Mouse (Mus musculus) forebrain, embryonic 10.5 days (tissue): ENCODE data around the gene Rapsn. TPM values are rescaled to one million over a fixed set of nuclear protein-coding genes. Genes with fewer than 3 reads are reported as not detected.

Experiments used
- DNase-seq: peaks from one replicate; pipeline ENCODE4 v3.0.0-alpha.2; 2017; ENCODE audit warnings: low spot score; ENCODE audit errors: extremely low spot score
- H3K27ac ChIP-seq: fragments of 300-500 bp; sonication (generic); 2 replicates; pipeline ENCODE4 v1.5.1; 2016; ENCODE audit warnings: mild to moderate bottlenecking
- H3K27me3 ChIP-seq: fragments of 300-500 bp; sonication (generic); 2 replicates; pipeline ENCODE4 v1.6.1; 2016; ENCODE audit warnings: mild to moderate bottlenecking; ENCODE audit not compliant: poor library complexity, severe bottlenecking
- H3K36me3 ChIP-seq: fragments of 300-500 bp; sonication (generic); replicated peaks from 2 replicates; pipeline ENCODE4 v1.6.1; 2016; ENCODE audit warnings: mild to moderate bottlenecking, moderate library complexity
- H3K4me1 ChIP-seq: fragments of 300-500 bp; sonication (generic); 2 replicates; pipeline ENCODE4 v1.6.1; 2016
- H3K4me3 ChIP-seq: fragments of 300-500 bp; sonication (generic); 2 replicates; pipeline ENCODE4 v1.5.1; 2016; ENCODE audit warnings: mild to moderate bottlenecking, moderate library complexity
- H3K9me3 ChIP-seq: fragments of 300-500 bp; sonication (generic); 2 replicates; pipeline ENCODE4 v1.6.1; 2016; ENCODE audit warnings: mild to moderate bottlenecking, moderate library complexity
- WGBS: fragments of 180-500 bp; shearing (Covaris S2); methylation state at CpG from one replicate; pipeline ENCODE4 v1.1.7; 2016; 5-methylcytosine and 5-hydroxymethylcytosine counted together
- polyA plus RNA-seq: library from polyadenylated mRNA; unstranded; fragments of >200 nt; fragmentation: Nextera tagmentation; extraction: Ambion mirVana; gene quantifications from 2 replicates; pipeline ENCODE4 v1.2.1, GENCODE M21; 2016

Rapsn gene
- polyA plus RNA-seq, 1 experiment from 2014 or later: 4.9 TPM

DNA sequence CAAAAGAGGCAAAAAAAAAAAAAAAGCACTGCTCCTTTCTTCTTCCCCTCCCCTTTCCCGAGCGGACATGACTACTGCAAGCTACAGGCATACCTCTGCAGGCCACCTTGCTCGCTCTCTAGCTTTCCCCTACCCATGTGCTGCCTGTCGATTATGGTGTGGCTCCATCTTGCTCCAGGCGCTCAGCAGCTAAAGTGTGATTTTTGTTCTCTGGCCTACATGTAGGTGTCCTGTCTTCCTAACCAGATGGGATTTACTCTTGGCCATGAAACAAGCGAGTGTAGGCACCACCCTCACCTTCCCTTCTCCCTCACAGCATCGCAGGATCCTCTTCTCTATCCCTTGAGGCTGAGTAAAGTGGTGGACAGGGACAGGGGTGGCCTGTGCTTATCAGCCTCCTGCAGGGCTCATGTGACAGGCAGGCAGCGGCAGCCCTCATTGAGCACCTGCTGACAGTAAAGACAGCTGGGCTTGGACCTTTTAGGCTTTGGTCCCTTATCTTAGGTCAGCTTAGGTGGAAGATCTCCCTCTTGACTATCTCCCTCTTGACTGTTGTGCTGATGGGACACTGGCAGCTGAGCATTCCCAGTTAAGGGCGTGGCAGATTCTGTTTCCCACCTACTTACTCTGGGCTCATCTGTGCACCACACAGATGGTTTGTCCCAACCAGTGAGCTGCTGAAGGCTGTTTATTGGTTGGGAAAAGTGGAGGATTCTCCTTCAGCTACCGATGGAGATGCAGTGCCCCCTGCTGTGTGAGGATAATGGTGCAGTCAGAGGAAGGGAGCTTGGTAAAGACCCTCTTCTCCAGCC is 25.3 kb downstream of the Rapsn start:
- Histone ChIP-seq H3K27me3 (no peaks in the 10 kb centered on the region), H3K4me1 (0 out of 2 replicates have a peak, but pooled peaks cover 3% of the 10 kb centered on the region), H3K9me3 (no peaks in the 10 kb centered on the region), H3K4me3 (no peak overlapping the region), H3K36me3 (peaks cover 98% of the 10 kb centered on the region), H3K27ac (no peak overlapping the region)
- DNase-seq: no peak
- 77% methylated on average over 10 of the region's 10 CpGs for WGBS

DNA sequence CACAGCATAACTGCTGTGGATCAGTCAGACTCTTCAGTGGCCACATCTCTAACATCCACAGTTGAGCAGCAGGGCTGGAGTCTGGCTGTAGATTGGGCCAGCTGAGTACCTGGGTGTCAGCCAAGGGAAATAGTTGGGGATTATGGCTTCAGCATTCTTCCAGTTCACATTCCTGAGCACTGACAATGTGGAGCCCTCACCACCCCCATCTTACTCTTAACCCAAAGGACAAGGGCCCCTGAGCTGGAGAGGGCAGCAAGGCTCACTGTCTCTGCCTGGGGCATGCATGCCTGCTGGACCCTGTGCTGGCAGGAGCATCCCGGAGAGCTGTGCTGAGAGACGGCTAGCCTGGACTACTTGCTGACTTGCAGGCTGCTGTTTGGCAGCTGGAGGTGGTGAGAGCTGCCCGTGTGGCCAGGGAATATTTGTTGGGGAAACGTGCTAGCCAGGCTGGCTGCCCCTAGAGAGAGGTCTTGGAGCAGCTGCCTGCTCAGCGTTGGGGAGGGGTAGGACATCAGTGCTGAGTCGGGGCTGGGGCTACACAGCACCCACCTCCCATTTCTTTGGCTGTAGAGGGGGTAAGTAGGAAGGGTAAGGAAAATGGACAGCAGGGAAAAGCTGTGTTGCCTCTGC is 26.5 kb downstream of the Rapsn start:
- WGBS: 89% methylated on average over 6 of the region's 6 CpGs
- DNase-seq: no peak
- H3K27ac ChIP-seq: no peak overlapping the region

DNA sequence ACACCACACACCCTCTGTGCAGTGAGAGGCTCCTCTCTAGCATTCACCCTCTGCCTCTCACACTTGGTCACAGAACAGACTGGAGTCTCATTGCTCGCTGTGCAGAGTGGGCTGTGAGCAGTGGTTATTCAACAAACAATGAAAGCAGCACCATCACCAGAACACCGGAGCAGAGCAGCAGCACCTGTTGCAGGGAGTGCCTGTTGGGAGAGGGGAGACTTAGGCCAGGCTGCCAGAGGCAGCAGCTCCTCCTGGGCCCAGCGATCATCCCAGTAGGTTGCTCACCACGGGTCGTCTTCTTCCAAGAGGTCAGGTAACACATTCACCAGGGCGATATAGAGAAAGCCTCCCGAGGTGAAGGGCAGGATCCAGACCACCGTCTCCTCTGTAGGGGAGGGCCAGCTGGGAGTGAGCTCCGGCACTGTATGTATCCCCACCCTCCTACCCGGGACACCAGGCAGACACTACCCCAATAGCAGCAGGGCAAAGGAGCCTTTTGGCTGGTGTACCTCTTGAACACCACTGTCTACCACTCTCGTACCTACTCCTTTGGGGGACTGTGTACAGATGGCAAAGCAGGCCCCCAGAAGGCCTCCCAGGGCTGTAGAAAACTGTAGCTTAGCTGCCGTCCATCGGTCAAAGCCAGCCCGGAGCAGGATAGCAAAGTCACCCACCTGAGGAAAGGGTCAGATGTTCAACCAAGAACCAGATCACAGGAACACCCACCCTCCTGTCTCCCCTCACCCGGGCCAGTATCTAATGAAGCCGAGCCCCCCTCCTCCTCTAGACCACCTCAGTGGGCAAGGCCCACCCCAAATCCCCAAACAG is 27.6 kb downstream of the Rapsn start:
- no peak for DNase-seq
- Histone ChIP-seq H3K36me3 (peaks cover 91% of the 10 kb centered on the region), H3K9me3 (no peaks in the 10 kb centered on the region), H3K4me3 (no peak overlapping the region), H3K27ac (no peak overlapping the region), H3K27me3 (no peaks in the 10 kb centered on the region), H3K4me1 (0 out of 2 replicates have a peak, but pooled peaks cover 4% of the 10 kb centered on the region)
- 93% methylated on average over 16 of the region's 16 CpGs for WGBS

More for the DNA sequence above, 26.5 kb downstream of the Rapsn start:
- peaks cover 96% of the 10 kb centered on the region for H3K36me3 ChIP-seq
- 0 out of 2 replicates have a peak, but pooled peaks cover 4% of the 10 kb centered on the region for H3K4me1 ChIP-seq
- no peak overlapping the region for H3K4me3 ChIP-seq
- no peaks in the 10 kb centered on the region for H3K9me3 ChIP-seq
- H3K27me3 ChIP-seq: no peaks in the 10 kb centered on the region

DNA sequence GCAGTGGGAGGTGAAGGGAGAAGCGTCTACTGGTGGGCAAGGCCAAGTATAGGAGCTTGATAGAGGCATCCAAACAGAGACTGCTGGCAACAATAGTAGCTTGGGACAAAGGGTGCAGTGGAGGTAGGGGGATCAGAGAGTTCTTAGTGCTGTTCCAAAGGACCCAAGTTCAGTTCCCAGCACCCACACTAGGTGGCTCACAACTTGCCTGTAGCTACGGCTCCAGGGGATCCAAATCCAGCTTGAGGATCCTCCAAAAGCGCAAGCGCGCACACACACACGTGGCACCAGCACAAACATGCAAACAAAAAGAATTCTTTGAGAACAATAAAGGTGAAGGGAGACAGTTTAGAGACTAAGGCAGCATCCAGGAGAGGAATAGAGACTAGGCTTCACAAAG is 28.8 kb downstream of the Rapsn start:
- peaks cover 80% of the 10 kb centered on the region for H3K36me3 ChIP-seq
- no peaks in the 10 kb centered on the region for H3K27me3 ChIP-seq
- no peak overlapping the region for H3K4me3 ChIP-seq
- no peak overlapping the region for H3K27ac ChIP-seq
- 92% methylated on average over 6 of the region's 6 CpGs for WGBS
- no peak for DNase-seq
- H3K4me1 ChIP-seq: peaks cover 17% of the 10 kb centered on the region
- H3K9me3 ChIP-seq: no peaks in the 10 kb centered on the region

DNA sequence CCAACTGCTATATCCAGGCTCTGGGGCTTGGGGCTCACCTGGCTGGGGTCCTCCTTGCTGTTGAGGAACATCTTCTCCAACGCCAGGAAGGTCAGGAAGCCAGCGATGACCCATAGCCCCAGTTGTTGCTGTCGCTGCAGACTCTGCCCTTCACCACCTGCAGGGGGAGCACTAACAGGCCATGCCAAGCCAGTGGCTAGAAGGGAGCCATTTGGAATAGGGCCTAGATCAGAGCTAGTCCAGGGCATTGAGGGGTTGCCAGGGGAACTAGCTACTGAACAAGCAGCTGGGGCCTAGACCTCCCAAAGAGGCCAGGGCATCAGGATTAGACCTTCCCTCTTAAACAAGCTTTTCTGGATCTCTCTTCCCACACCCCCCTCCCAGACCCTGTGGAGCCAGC is 30.1 kb downstream of the Rapsn start:
- 47% methylated on average over 3 of the region's 3 CpGs for WGBS
- H3K4me3 ChIP-seq: no peak overlapping the region
- peak; percentile 38 for DNase-seq
- no peaks in the 10 kb centered on the region for H3K9me3 ChIP-seq
- H3K27ac ChIP-seq: no peak overlapping the region
- peaks cover 25% of the 10 kb centered on the region for H3K4me1 ChIP-seq
- H3K27me3 ChIP-seq: no peaks in the 10 kb centered on the region
- H3K36me3 ChIP-seq: peaks cover 66% of the 10 kb centered on the region

DNA sequence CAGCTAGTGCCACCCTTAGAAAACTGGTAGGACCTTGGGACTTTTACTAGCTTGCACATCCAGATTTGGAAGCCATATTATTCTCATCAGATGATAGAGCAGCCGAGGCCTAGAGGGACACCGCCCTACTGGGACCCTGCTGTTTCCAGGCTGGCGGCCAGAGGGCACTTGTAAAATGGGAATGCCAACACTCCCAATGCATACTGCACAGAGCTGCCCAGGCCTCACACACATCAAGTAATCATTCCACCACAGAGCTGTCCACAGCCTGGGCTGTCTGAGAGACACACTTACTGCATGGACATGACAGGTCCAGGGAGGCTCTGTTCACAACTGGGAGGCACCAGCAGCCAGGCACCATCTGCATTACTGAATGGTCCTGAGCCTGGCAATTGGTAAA is 31.0 kb downstream of the Rapsn start:
- peaks cover 34% of the 10 kb centered on the region for H3K4me1 ChIP-seq
- H3K27ac ChIP-seq: no peak overlapping the region
- no peaks in the 10 kb centered on the region for H3K9me3 ChIP-seq
- no peak overlapping the region for H3K4me3 ChIP-seq
- H3K27me3 ChIP-seq: no peaks in the 10 kb centered on the region
- no peak for DNase-seq
- WGBS: 94% methylated on average over 3 of the region's 3 CpGs
- H3K36me3 ChIP-seq: peaks cover 57% of the 10 kb centered on the region

DNA sequence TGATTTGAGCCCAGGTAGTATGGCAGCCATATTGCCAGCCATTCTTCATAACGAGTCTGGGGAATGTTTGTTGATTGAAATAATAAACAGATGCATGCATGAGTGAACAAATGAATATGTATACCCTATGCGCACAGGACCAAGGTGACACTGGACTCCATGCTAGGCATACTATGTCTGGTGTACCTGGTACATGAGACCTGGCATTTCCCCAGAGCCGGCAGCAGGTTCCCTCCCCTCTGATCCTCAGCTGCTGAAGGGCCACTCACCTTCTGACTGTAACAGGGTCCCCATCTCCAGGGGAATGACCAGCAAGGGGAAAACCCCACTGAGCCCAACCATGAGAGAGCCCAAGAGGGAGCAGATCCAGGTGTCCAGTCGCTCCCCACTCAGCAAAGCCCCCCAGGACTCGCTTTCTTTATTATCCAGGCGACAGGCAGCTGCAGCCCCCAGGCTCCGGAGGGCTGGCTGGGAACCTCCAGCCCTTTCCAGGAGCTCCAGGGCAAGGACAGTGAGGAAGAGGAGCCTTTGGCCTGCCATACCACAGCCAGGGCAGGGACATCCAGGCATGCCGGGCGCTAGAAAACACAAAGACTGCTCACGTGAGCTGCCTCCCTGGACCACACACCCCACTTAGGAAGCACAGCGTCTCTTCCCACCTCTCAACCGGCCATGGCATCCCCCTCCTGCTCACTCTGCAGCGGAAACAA is 32.9 kb downstream of the Rapsn start:
- no peak for DNase-seq
- 59% methylated on average over 13 of the region's 13 CpGs for WGBS
- Histone ChIP-seq H3K36me3 (peaks cover 39% of the 10 kb centered on the region), H3K4me1 (peaks cover 38% of the 10 kb centered on the region), H3K27ac (no peak overlapping the region), H3K9me3 (no peaks in the 10 kb centered on the region), H3K27me3 (no peaks in the 10 kb centered on the region), H3K4me3 (peak overlapping the region; percentile 69; the same call in 1 of the 2 replicates)

DNA sequence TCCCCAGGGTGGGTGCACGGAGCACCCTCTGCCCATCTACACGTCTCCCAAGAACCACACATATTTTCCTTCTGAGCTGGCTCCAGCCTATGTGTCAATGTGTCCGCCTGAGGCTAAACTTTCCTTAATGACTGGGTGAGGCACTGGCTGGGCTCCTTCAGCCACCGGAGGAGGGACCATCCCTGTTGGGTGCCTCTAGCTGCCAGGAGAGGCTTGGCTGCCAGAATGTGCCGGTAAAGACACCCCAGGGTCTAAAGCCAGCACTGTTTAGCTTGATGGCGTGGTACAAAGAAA is 33.4 kb downstream of the Rapsn start:
- H3K4me3 ChIP-seq: peak overlapping the region; percentile 69
- peaks cover 34% of the 10 kb centered on the region for H3K36me3 ChIP-seq
- H3K27ac ChIP-seq: no peak overlapping the region
- peaks cover 38% of the 10 kb centered on the region for H3K4me1 ChIP-seq
- H3K27me3 ChIP-seq: no peaks in the 10 kb centered on the region
- DNase-seq: no peak
- no peaks in the 10 kb centered on the region for H3K9me3 ChIP-seq
- 41% methylated on average over 6 of the region's 6 CpGs for WGBS

DNA sequence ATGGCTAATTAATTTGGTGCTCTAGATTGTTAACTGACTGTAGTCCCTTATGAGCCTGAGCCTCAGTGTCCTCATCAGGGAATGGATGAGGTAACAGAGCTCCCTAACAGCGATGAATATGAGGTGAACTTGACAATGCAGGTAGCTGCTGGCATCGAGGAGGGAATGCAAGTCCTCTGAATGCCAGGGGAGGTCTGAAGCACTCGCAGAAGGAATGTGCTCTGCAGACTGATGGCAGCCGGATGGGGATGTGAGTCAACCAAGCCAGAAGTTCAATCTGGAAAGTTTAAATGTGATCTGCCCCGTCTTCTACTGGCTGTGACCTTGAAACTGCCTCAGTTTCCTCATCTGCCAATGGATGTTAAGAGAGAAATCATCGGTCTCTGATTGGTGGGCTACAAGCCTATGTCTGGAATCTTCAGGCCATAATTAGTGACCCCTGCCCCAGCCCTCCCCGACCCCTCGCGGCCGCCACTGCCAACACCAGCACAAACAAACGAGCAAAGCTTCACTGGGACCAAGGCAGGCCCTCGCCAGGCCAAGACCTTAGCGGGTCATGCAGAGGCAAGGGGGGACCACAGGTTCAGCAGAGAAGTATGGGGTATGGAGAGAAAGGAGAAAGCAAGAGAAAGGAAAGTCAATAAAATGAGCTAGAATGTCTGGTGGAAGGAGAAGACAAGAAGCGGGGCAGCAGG is 34.0 kb downstream of the Rapsn start:
- Histone ChIP-seq H3K4me1 (peaks cover 38% of the 10 kb centered on the region), H3K27ac (peak overlapping the region; percentile 90), H3K27me3 (no peaks in the 10 kb centered on the region), H3K36me3 (peaks cover 27% of the 10 kb centered on the region), H3K9me3 (no peaks in the 10 kb centered on the region), H3K4me3 (peak overlapping the region; percentile 69)
- 15% methylated on average over 14 of the region's 14 CpGs for WGBS
- no peak for DNase-seq

DNA sequence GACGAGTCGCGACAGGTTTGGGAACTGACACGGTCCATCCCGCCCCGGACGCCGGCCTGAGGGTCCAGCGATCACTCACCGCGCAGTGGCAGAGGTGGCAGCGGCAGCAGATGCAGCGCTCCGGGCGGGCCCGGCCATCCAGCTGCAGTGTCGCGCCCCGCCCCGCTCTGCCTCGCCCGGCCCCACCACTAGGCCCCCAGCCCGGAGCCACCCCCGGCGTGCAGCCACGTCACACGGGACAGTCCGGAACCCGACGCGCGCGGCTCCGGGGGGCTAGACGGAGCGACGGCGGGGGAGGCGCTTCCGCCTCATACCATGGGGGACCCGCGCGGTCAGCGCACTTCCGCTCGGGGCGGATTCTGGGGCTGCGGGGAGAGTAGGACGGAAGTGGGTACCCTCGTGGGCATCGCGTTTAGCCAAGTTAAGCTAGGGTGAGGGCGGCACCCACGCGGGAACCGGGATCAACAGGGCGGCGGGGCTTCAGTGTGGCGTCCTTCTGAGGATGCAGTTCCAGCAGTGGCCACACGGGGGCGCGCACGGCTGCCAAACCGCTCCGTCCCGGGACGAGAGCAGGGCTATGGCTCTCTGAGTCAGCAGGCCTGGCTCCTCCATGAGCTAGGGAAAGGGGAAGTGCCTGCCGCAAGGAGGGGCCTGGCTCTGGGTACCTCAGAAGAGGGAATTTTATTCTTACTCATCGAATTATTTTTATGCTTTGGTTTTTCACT is 34.8 kb downstream of the Rapsn start, which contains the start of gene Slc39a13:
Gene Slc39a13 (minus strand): TSS at position 342 of the 725 bp plus-strand sequence.
- Histone ChIP-seq H3K4me1 (peaks cover 38% of the 10 kb centered on the region), H3K9me3 (no peaks in the 10 kb centered on the region), H3K27ac (peak within 1 kb of the TSS; percentile 90), H3K4me3 (peak within 1 kb of the TSS; percentile 69), H3K36me3 (peaks cover 21% of the 10 kb centered on the region), H3K27me3 (no peaks in the 10 kb centered on the region)
- DNase-seq: peak; percentile 92
- under 1% methylated on average over 68 of the region's 69 CpGs for WGBS

DNA sequence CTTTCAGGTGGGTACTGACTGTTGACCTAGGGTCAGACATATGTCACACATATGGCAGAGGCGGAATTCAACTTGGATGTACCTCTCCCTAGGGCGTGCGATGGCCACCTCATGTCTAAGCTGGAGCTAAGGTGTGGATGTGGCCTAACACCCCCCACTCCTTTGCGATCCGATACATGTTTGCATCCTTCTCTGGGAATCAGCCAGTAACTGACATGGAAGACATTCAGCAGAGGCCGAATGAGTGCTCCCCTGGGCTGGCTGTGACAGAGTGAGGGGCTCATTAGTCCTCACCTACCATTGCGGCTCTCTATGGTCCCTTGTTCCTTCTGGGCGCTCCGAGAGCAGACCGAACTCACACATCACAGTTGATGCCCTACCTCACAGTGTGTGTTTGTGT is 35.6 kb downstream of the Rapsn start:
- 87% methylated on average over 10 of the region's 10 CpGs for WGBS

More for the DNA sequence above, 35.6 kb downstream of the Rapsn start:
- H3K4me3 ChIP-seq: peak overlapping the region; percentile 69
- H3K27ac ChIP-seq: peak overlapping the region; percentile 90
- no peaks in the 10 kb centered on the region for H3K9me3 ChIP-seq
- peaks cover 13% of the 10 kb centered on the region; the same call in 1 of the 2 replicates for H3K36me3 ChIP-seq
- H3K27me3 ChIP-seq: no peaks in the 10 kb centered on the region
- no peak for DNase-seq
- H3K4me1 ChIP-seq: peaks cover 34% of the 10 kb centered on the region
